Mouse (Mus musculus) hindbrain, embryonic 14.5 days (tissue): ENCODE measurements around the gene Agpat1. TPM values are rescaled to one million over a fixed set of nuclear protein-coding genes. Genes with fewer than 3 reads are reported as not detected.

ENCODE experiments used
- ATAC-seq: fragments of 200-750 bp; cut with Nextera tagmentation; 2 replicates; pipeline ENCODE4 v1.8.0; 2017; ENCODE audit warnings: moderate number of reproducible peaks, mild to moderate bottlenecking, moderate TSS enrichment, moderate library complexity; ENCODE audit not compliant: low FRiP score
- DNase-seq: peaks from one replicate; pipeline ENCODE4 v3.0.0-alpha.2; 2015; ENCODE audit warnings: low spot score
- H3K27ac ChIP-seq: fragments of 300-500 bp; sonication (generic); 2 replicates; pipeline ENCODE4 v1.5.1; 2014; ENCODE audit warnings: mild to moderate bottlenecking, moderate library complexity
- H3K27me3 ChIP-seq: fragments of 300-500 bp; sonication (generic); 2 replicates; pipeline ENCODE4 v1.6.1; 2014; ENCODE audit warnings: mild to moderate bottlenecking, low read length, mixed read lengths; ENCODE audit not compliant: control insufficient read depth, insufficient read depth
- H3K36me3 ChIP-seq: fragments of 300-500 bp; sonication (generic); replicated peaks from 2 replicates; pipeline ENCODE4 v1.6.1; 2014; ENCODE audit not compliant: control insufficient read depth, insufficient read depth
- H3K4me1 ChIP-seq: fragments of 300-500 bp; sonication (generic); replicated peaks from 2 replicates; pipeline ENCODE4 v1.6.1; 2014; ENCODE audit warnings: antibody characterized with exemption, low read length, mixed read lengths; ENCODE audit not compliant: control insufficient read depth, insufficient read depth
- H3K4me2 ChIP-seq: fragments of 300-500 bp; sonication (generic); replicated peaks from 2 replicates; pipeline ENCODE4 v1.6.1; 2014; ENCODE audit warnings: mild to moderate bottlenecking, moderate library complexity
- H3K4me3 ChIP-seq: fragments of 300-500 bp; sonication (generic); replicated peaks from 2 replicates; pipeline ENCODE4 v1.5.1; 2014; ENCODE audit warnings: mild to moderate bottlenecking, low read length
- H3K9ac ChIP-seq: fragments of 300-500 bp; sonication (generic); 2 replicates; pipeline ENCODE4 v1.6.1; 2014
- H3K9me3 ChIP-seq: fragments of 300-500 bp; sonication (generic); 2 replicates; pipeline ENCODE4 v1.6.1; 2016; ENCODE audit warnings: low read length; ENCODE audit not compliant: control insufficient read depth
- WGBS: fragments of 180-500 bp; shearing (Covaris S2); extraction: QIAGEN DNeasy Blood & Tissue Kit; methylation state at CpG from one replicate; pipeline ENCODE4 v1.1.7; 2014; 5-methylcytosine and 5-hydroxymethylcytosine counted together
- polyA plus RNA-seq: library from polyadenylated mRNA; unstranded; fragments of >200 nt; fragmentation: Nextera tagmentation; extraction: Ambion mirVana; gene quantifications from 2 replicates; pipeline ENCODE4 v1.2.1, GENCODE M21; 2014

Gene Agpat1
- polyA plus RNA-seq, 1 experiment from 2014 or later = 123 TPM

GRCm38 (mm10) chr17:34632261-34632691, 28.2 kb downstream of the Agpat1 start:
- H3K27me3 ChIP-seq = peaks cover 23% of the 10 kb centered on the region
- ATAC-seq (no peak), DNase-seq (no peak)
- 3% methylated on average over 26 of the region's 26 CpGs for WGBS
- no peaks in the 10 kb centered on the region for H3K9me3 ChIP-seq
- H3K36me3 ChIP-seq = no peaks in the 10 kb centered on the region
- peak overlapping the region; percentile 74 for H3K4me3 ChIP-seq
- peaks cover 39% of the 10 kb centered on the region for H3K4me1 ChIP-seq
- H3K27ac ChIP-seq = no peak overlapping the region
- H3K9ac ChIP-seq = peak overlapping the region; percentile 51
- peak overlapping the region; percentile 85 for H3K4me2 ChIP-seq

- H3K9ac ChIP-seq = no peak overlapping the region
- H3K4me3 ChIP-seq = no peak overlapping the region
- no peak overlapping the region for H3K4me2 ChIP-seq
- DNase-seq (no peak), ATAC-seq (no peak)
- H3K4me1 ChIP-seq = peaks cover 13% of the 10 kb centered on the region
- 71% methylated on average over 2 of the region's 2 CpGs for WGBS
- H3K27me3 ChIP-seq = peaks cover 16% of the 10 kb centered on the region
- no peaks in the 10 kb centered on the region for H3K9me3 ChIP-seq
- H3K27ac ChIP-seq = no peak overlapping the region
- H3K36me3 ChIP-seq = no peaks in the 10 kb centered on the region
These were observed 31.6 kb downstream of the Agpat1 start for GRCm38 (mm10) chr17:34635671-34636070.

GRCm38 (mm10) chr17:34637459-34637858, 33.4 kb downstream of the Agpat1 start:
- H3K9ac ChIP-seq = no peak overlapping the region
- H3K4me1 ChIP-seq = no peaks in the 10 kb centered on the region
- no peak for DNase-seq
- no peak for ATAC-seq
- H3K27ac ChIP-seq = no peak overlapping the region
- WGBS = 78% methylated on average over 3 of the region's 3 CpGs
- no peaks in the 10 kb centered on the region for H3K36me3 ChIP-seq
- H3K27me3 ChIP-seq = 0 out of 2 replicates have a peak, but pooled peaks cover under 1% of the 10 kb centered on the region
- no peak overlapping the region for H3K4me3 ChIP-seq
- no peaks in the 10 kb centered on the region for H3K9me3 ChIP-seq
- H3K4me2 ChIP-seq = no peak overlapping the region

- Histone ChIP-seq H3K4me2 (no peak overlapping the region), H3K4me1 (no peaks in the 10 kb centered on the region), H3K9me3 (no peaks in the 10 kb centered on the region), H3K4me3 (no peak overlapping the region), H3K27ac (no peak overlapping the region), H3K27me3 (no peaks in the 10 kb centered on the region), H3K9ac (no peak overlapping the region), H3K36me3 (no peaks in the 10 kb centered on the region)
- WGBS = 82% methylated on average over 7 of the region's 7 CpGs
- no peak for ATAC-seq
- DNase-seq = no peak
These were observed 35.6 kb downstream of the Agpat1 start for GRCm38 (mm10) chr17:34639461-34640255.

- Histone ChIP-seq H3K27me3 (no peaks in the 10 kb centered on the region), H3K9me3 (no peaks in the 10 kb centered on the region), H3K4me2 (no peak overlapping the region; the same call in 1 of the 2 replicates), H3K27ac (peak overlapping the region; percentile 49), H3K9ac (no peak overlapping the region), H3K4me1 (peaks cover 11% of the 10 kb centered on the region), H3K4me3 (no peak overlapping the region), H3K36me3 (no peaks in the 10 kb centered on the region)
- ATAC-seq (0 out of 2 replicates have a peak, but pooled peaks have one; percentile 35), DNase-seq (no peak)
- 16% methylated on average over 11 of the region's 11 CpGs for WGBS
These were observed 36.9 kb downstream of the Agpat1 start for GRCm38 (mm10) chr17:34640778-34641601.

- no peak for ATAC-seq
- Histone ChIP-seq H3K9me3 (no peaks in the 10 kb centered on the region), H3K27me3 (no peaks in the 10 kb centered on the region), H3K4me1 (peaks cover 13% of the 10 kb centered on the region), H3K27ac (peak overlapping the region; percentile 49; the same call in 1 of the 2 replicates), H3K36me3 (no peaks in the 10 kb centered on the region), H3K4me2 (no peak overlapping the region), H3K4me3 (no peak overlapping the region), H3K9ac (no peak overlapping the region)
- DNase-seq = no peak
- 90% methylated on average over 3 of the region's 3 CpGs for WGBS
These were observed 37.9 kb downstream of the Agpat1 start for GRCm38 (mm10) chr17:34641945-34642344.

GRCm38 (mm10) chr17:34643379-34643778, 39.3 kb downstream of the Agpat1 start:
- no peak overlapping the region for H3K4me2 ChIP-seq
- no peak for ATAC-seq
- no peak overlapping the region for H3K4me3 ChIP-seq
- 0 out of 2 replicates have a peak, but pooled peaks cover under 1% of the 10 kb centered on the region for H3K36me3 ChIP-seq
- no peak overlapping the region for H3K9ac ChIP-seq
- H3K27me3 ChIP-seq = no peaks in the 10 kb centered on the region
- WGBS = 98% methylated on average over 4 of the region's 4 CpGs
- peaks cover 24% of the 10 kb centered on the region for H3K4me1 ChIP-seq
- H3K27ac ChIP-seq = no peak overlapping the region
- no peaks in the 10 kb centered on the region for H3K9me3 ChIP-seq
- no peak for DNase-seq

- Histone ChIP-seq H3K27ac (peak overlapping the region; percentile 72; the same call in 1 of the 2 replicates), H3K36me3 (peaks cover 6% of the 10 kb centered on the region), H3K9me3 (no peaks in the 10 kb centered on the region), H3K4me2 (peak overlapping the region; percentile 82; the same call in 1 of the 2 replicates), H3K4me1 (peaks cover 26% of the 10 kb centered on the region), H3K4me3 (no peak overlapping the region), H3K27me3 (no peaks in the 10 kb centered on the region), H3K9ac (no peak overlapping the region)
- WGBS = 85% methylated on average over 10 of the region's 10 CpGs
- DNase-seq = no peak
- ATAC-seq = no peak
These were observed 39.9 kb downstream of the Agpat1 start for GRCm38 (mm10) chr17:34643944-34644343.

GRCm38 (mm10) chr17:34644608-34645007, 40.5 kb downstream of the Agpat1 start, which contains the start of gene Fkbpl:
Fkbpl (plus strand) TSS chr17:34644764.
- H3K9ac ChIP-seq = peak within 1 kb of the TSS; percentile 79
- no peaks in the 10 kb centered on the region for H3K9me3 ChIP-seq
- under 1% methylated on average over 16 of the region's 16 CpGs for WGBS
- peak; percentile 86 for ATAC-seq
- peaks cover 13% of the 10 kb centered on the region for H3K36me3 ChIP-seq
- H3K27me3 ChIP-seq = no peaks in the 10 kb centered on the region
- peak within 1 kb of the TSS; percentile 72 for H3K27ac ChIP-seq
- H3K4me2 ChIP-seq = peak within 1 kb of the TSS; percentile 82
- H3K4me3 ChIP-seq = peak within 1 kb of the TSS; percentile 58
- peak; percentile 99 for DNase-seq
- H3K4me1 ChIP-seq = peaks cover 26% of the 10 kb centered on the region
